Mouse (Mus musculus) testis, adult 10 weeks (tissue): ENCODE results near the gene Fkbp9. TPM values are rescaled to one million over a fixed set of nuclear protein-coding genes. Genes with fewer than 3 reads are reported as not detected.

Source experiments
- polyA plus RNA-seq: library from polyadenylated mRNA; stranded (reverse); fragments of 350-450 nt; fragmentation: Illumina TruSeq; extraction: RNeasy Lipid Tissue Mini Kit (QIAGEN cat#74804); gene quantifications from one replicate; pipeline ENCODE4 v1.2.3, GENCODE M21; 2014; ENCODE audit warnings: low read depth, low replicate concordance

The Fkbp9 gene
- polyA plus RNA-seq: 13.8 TPM

GRCm38 (mm10) chr6:56831697-56832406, at the start of gene Fkbp9:
Gene Fkbp9, plus strand, starts transcription at chr6:56832059.

DNA sequence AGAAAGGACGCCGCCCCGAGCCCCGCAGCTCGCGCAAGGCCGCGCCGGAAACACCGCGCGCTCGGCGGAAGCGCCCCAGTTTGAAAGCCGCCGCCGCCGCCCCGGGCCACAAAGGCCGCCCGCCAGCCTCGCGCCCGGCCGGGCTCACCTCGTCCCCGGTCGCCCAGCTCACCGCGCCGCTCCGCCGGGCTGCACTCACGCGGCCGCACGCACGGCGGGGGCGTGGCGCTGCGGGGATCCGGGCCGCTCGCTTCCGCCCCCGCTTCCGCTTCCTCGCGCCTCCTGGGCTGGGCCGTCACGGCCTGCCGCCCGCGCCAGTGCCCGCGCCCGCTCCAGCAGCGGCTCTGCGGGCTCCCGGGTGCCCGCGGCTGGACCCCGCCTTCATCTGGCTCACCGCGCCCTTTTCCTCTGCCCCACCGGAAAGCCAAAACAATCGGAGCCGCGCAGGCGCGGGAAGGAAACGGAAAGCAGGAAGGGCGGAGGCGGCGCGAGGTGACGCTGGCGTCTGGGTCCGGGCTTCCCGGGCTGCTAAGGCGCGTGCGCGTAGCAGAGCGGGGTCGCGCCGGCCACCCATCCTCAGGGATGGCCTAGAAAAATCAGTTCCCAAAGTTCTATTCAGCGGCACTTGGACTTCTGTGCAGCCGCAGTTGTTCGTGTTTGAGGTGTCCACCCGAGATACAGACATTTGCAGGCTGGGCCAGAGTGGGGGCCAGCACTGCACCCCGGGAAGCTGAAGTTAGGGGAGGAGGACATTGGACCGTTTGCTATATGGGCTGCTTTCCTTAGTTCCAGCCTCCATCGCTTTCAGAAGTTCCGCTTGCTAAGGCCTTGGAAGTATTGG, 34.3 kb upstream of the Fkbp9 start, which contains the start of gene Kbtbd2:
Kbtbd2 (minus strand) TSS at position 503 of the 841 bp plus-strand sequence.

DNA sequence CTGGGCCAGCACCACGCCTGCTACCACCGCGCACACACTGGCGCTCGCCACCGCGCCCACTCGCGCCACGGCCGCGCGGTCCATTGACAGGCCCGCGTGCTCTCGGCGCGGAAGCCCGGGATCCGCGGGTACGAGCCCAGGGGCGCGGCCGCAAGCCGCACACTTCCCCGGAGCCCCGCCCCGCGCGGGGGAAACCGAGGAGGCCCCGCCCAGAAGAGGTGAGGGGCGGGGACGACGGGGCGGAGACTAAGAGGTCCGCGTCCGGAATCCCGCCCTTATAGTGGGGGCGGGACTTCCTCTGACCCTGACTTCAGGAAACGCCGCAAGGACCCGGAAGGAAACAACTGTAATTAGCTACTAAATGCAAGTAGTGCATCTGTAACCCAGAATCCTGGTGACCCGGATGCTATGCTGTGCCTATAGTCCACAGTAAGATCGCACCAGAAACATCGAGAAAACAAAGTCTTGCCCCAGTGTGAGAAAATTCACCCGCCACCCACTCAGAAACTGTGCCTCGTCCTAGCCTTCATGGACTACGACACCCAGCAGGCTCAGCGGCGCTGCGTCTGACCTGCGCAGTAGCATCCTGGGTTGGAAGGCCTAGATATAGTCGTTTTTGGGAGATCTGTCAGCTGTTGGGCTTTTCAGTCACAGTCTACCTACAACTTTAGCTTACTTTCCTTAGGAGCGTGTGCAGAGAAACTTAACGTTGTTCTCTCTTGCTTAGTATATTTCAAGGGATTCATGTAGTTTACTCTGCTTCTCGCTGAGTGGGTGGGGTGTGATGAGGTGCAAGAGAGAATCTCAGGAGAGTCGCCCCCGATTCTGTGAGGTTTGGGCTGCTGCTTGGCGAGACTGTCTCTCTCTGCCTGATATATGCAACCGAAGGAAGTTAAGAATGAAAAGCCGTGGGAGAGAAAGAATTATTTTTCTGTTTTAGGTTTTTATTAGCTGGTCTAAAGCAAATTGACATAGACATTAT, 92.2 kb downstream of the Fkbp9 start, which contains the start of the genes Nt5c3 and Vmn1r4:
Nt5c3 (minus strand) TSS at position 207 of the 982 bp plus-strand sequence.
Vmn1r4 (plus strand) TSS at position 290 of the 982 bp plus-strand sequence.

Other genes starting within 250 kb of the Fkbp9 start
- 34.4 TPM for gene Lsm5, start 127.3 kb upstream of the Fkbp9 start, polyA plus RNA-seq
- 18.9 TPM for gene Avl9, start 117.2 kb upstream of the Fkbp9 start, polyA plus RNA-seq
- 28.2 TPM for gene Kbtbd2, start 34.2 kb upstream of the Fkbp9 start, polyA plus RNA-seq
- 59.0 TPM for gene Nt5c3, start 91.9 kb downstream of the Fkbp9 start, polyA plus RNA-seq
- gene Vmn1r4, start 92.0 kb downstream of the Fkbp9 start, polyA plus RNA-seq: 3.3 TPM
- 0.18 TPM for gene Vmn1r5, start 138.2 kb downstream of the Fkbp9 start, polyA plus RNA-seq
- gene Vmn1r6, start 165.2 kb downstream of the Fkbp9 start, polyA plus RNA-seq: 0.27 TPM
- not detected for gene Vmn1r7, start 193.3 kb downstream of the Fkbp9 start, polyA plus RNA-seq
- not detected for gene Vmn1r8, start 200.2 kb downstream of the Fkbp9 start, polyA plus RNA-seq
- 0.04 TPM for gene Vmn1r9, start 234.7 kb downstream of the Fkbp9 start, polyA plus RNA-seq